Mouse (Mus musculus): Measurements from ENCODE around the gene Hoxd11. TPM values are rescaled to one million over a fixed set of nuclear protein-coding genes. Genes with fewer than 3 reads are reported as not detected.
A peak's percentile ranks its signal among the peaks of the same experiment; 100 is the strongest.

Hoxd11 gene
- total RNA-seq, 2 experiments from 2014 or later: not detected

GRCm38 (mm10) chr2:74663291-74663925 is 15.9 kb upstream of the Hoxd11 start:
- peak in 1 of 2 experiments; percentile 62 for DNase-seq (ENCODE audit: extremely low spot score in 1 of 2, low spot score in 1 of 2)

GRCm38 (mm10) chr2:74666411-74666810 is 12.9 kb upstream of the Hoxd11 start:
- no peak for DNase-seq (ENCODE audit: extremely low spot score in 1 of 2, low spot score in 1 of 2)

GRCm38 (mm10) chr2:74667191-74667841 is 12.0 kb upstream of the Hoxd11 start:
- no peak for DNase-seq (ENCODE audit: extremely low spot score in 1 of 2, low spot score in 1 of 2)

- no peak for DNase-seq (ENCODE audit: extremely low spot score in 1 of 2, low spot score in 1 of 2)
Observed at GRCm38 (mm10) chr2:74667842-74668357, 11.5 kb upstream of the Hoxd11 start, which contains the start of gene Hoxd13. Gene Hoxd13, plus strand, starts transcription at chr2:74668310.

- no peak for DNase-seq (ENCODE audit: extremely low spot score in 1 of 2, low spot score in 1 of 2)
Observed at GRCm38 (mm10) chr2:74668370-74669229, 10.8 kb upstream of the Hoxd11 start.

- DNase-seq (ENCODE audit: extremely low spot score in 1 of 2, low spot score in 1 of 2): no peak
Observed at GRCm38 (mm10) chr2:74669230-74669578, 10.2 kb upstream of the Hoxd11 start.

- DNase-seq (ENCODE audit: extremely low spot score in 1 of 2, low spot score in 1 of 2): no peak
Observed at GRCm38 (mm10) chr2:74669650-74670235, 9.6 kb upstream of the Hoxd11 start.

GRCm38 (mm10) chr2:74670632-74671188 is 8.6 kb upstream of the Hoxd11 start:
- DNase-seq (ENCODE audit: extremely low spot score in 1 of 2, low spot score in 1 of 2): no peak

- no peak for DNase-seq (ENCODE audit: extremely low spot score in 1 of 2, low spot score in 1 of 2)
Observed at GRCm38 (mm10) chr2:74671847-74672246, 7.5 kb upstream of the Hoxd11 start.

GRCm38 (mm10) chr2:74672481-74673362 is 6.6 kb upstream of the Hoxd11 start:
- peak in 1 of 2 experiments; percentile 44 for DNase-seq (ENCODE audit: extremely low spot score in 1 of 2, low spot score in 1 of 2)

- no peak for DNase-seq (ENCODE audit: extremely low spot score in 1 of 2, low spot score in 1 of 2)
Observed at GRCm38 (mm10) chr2:74673835-74674425, 5.4 kb upstream of the Hoxd11 start.

GRCm38 (mm10) chr2:74674881-74675665 is 4.3 kb upstream of the Hoxd11 start, which contains the start of gene Hoxd12:
Gene Hoxd12, plus strand, starts transcription at chr2:74675013.
- DNase-seq (ENCODE audit: extremely low spot score in 1 of 2, low spot score in 1 of 2): no peak

- no peak for DNase-seq (ENCODE audit: extremely low spot score in 1 of 2, low spot score in 1 of 2)
Observed at GRCm38 (mm10) chr2:74675666-74676282, 3.6 kb upstream of the Hoxd11 start.

- DNase-seq (ENCODE audit: extremely low spot score in 1 of 2, low spot score in 1 of 2): no peak
Observed at GRCm38 (mm10) chr2:74676376-74677052, 2.8 kb upstream of the Hoxd11 start.

- DNase-seq (ENCODE audit: extremely low spot score in 1 of 2, low spot score in 1 of 2): no peak
Observed at GRCm38 (mm10) chr2:74677106-74677505, 2.3 kb upstream of the Hoxd11 start.

GRCm38 (mm10) chr2:74679596-74679971 is 227 bp downstream of the Hoxd11 start:
- DNase-seq (ENCODE audit: extremely low spot score in 1 of 2, low spot score in 1 of 2): no peak

GRCm38 (mm10) chr2:74679980-74680379 is 623 bp downstream of the Hoxd11 start:
- DNase-seq (ENCODE audit: extremely low spot score in 1 of 2, low spot score in 1 of 2): no peak

Measured in layer of hippocampus, postnatal 25 days (tissue).